Mouse (Mus musculus) bone marrow, adult 2 months (tissue): ENCODE measurements around the gene Tfg. TPM values are rescaled to one million over a fixed set of nuclear protein-coding genes. Genes with fewer than 3 reads are reported as not detected.

Experiments used
- H3K27ac ChIP-seq: fragments of 200-500 bp; 2 replicates; pipeline ENCODE4 v1.5.1; 2012; ENCODE audit warnings: low read depth, mild to moderate bottlenecking, control low read depth, inconsistent platforms, low read length; ENCODE audit not compliant: control insufficient read depth, poor library complexity, insufficient read depth
- H3K4me1 ChIP-seq: fragments of 200-500 bp; 2 replicates; pipeline ENCODE4 v1.6.1; 2011; ENCODE audit warnings: low read length; ENCODE audit not compliant: control insufficient read depth, insufficient read depth
- H3K4me3 ChIP-seq: fragments of 200-500 bp; replicated peaks from 2 replicates; pipeline ENCODE3; 2011; ENCODE audit warnings: mild to moderate bottlenecking, low read depth, low read length, control low read depth; ENCODE audit not compliant: control insufficient read depth
- CTCF ChIP-seq: fragments of 200-500 bp; IDR thresholded peaks from 2 replicates; pipeline ENCODE4 v1.5.1; 2011; ENCODE audit warnings: low read length, control low read depth; ENCODE audit not compliant: control insufficient read depth, insufficient read depth
- POLR2A ChIP-seq: fragments of 200-500 bp; IDR thresholded peaks from 2 replicates; pipeline ENCODE4 v1.6.1; 2011; ENCODE audit warnings: low read depth, mild to moderate bottlenecking, control low read depth, low read length, borderline replicate concordance; ENCODE audit not compliant: control insufficient read depth
- WGBS: fragments of 180-500 bp; shearing (Covaris S2); methylation state at CpG from one replicate; pipeline ENCODE4 v1.1.7; 2018; 5-methylcytosine and 5-hydroxymethylcytosine counted together
- polyA plus RNA-seq: library from polyadenylated mRNA; stranded (reverse); fragments of >200 nt; gene quantifications from 2 replicates; pipeline ENCODE4 v1.2.4, GENCODE M21; 2011; ENCODE audit warnings: low replicate concordance; ENCODE audit not compliant: missing spikeins, insufficient read depth, insufficient read length

The Tfg gene
- polyA plus RNA-seq, 1 experiment, result 21.2 TPM

- H3K4me3 ChIP-seq, result no peak overlapping the region
- WGBS, result 67% methylated on average over 5 of the region's 5 CpGs
Measured at GRCm38 (mm10) chr16:56669520-56669919, 47.7 kb downstream of the Tfg start.

GRCm38 (mm10) chr16:56658866-56659265, 58.4 kb downstream of the Tfg start:
- TF ChIP-seq POLR2A (no peak), CTCF (no peak)
- H3K4me3 ChIP-seq, result no peak overlapping the region
- no peaks in the 10 kb centered on the region for H3K4me1 ChIP-seq
- no peak overlapping the region for H3K27ac ChIP-seq

More at GRCm38 (mm10) chr16:56669520-56669919, 47.7 kb downstream of the Tfg start:
- Histone ChIP-seq H3K27ac (no peak overlapping the region), H3K4me1 (no peaks in the 10 kb centered on the region)
- TF ChIP-seq POLR2A (no peak), CTCF (no peak)

- WGBS, result 83% methylated on average over 12 of the region's 12 CpGs
Measured at GRCm38 (mm10) chr16:56655193-56655910, 61.9 kb downstream of the Tfg start.

GRCm38 (mm10) chr16:56646382-56647172, 70.7 kb downstream of the Tfg start:
- Histone ChIP-seq H3K4me1 (no peaks in the 10 kb centered on the region), H3K27ac (no peak overlapping the region), H3K4me3 (no peak overlapping the region)
- no peak for TF ChIP-seq CTCF
- TF ChIP-seq POLR2A, result no peak
- 75% methylated on average over 7 of the region's 7 CpGs for WGBS

More at GRCm38 (mm10) chr16:56655193-56655910, 61.9 kb downstream of the Tfg start:
- no peak overlapping the region for H3K27ac ChIP-seq
- TF ChIP-seq CTCF (no peak), POLR2A (no peak)
- no peak overlapping the region for H3K4me3 ChIP-seq
- no peaks in the 10 kb centered on the region for H3K4me1 ChIP-seq

- no peak overlapping the region for H3K4me3 ChIP-seq
- H3K4me1 ChIP-seq, result no peaks in the 10 kb centered on the region
- H3K27ac ChIP-seq, result no peak overlapping the region
- TF ChIP-seq CTCF, result no peak
- TF ChIP-seq POLR2A, result no peak
- WGBS, result 30% methylated on average over 2 of the region's 2 CpGs
Measured at GRCm38 (mm10) chr16:56645251-56645650, 72.0 kb downstream of the Tfg start.

Other genes with a start within 250 kb of the Tfg start
- 0.74 and 1.2 TPM in 2 replicates for gene Abi3bp, start 239.6 kb downstream of the Tfg start, polyA plus RNA-seq
- 0.36 and 0.55 TPM in 2 replicates for gene Adgrg7, start 78.4 kb upstream of the Tfg start, polyA plus RNA-seq
- gene Tmem45a, start 168.7 kb upstream of the Tfg start, polyA plus RNA-seq, result 5.3 and 8.8 TPM in 2 replicates
- not detected in 2 replicates for gene Lnp1, start 210.6 kb upstream of the Tfg start, polyA plus RNA-seq